Mouse (Mus musculus) thymus, adult 2 months (tissue): ENCODE data around the gene C1qtnf6.

ENCODE experiments used
- CTCF ChIP-seq: fragments of 200-500 bp; IDR thresholded peaks from 2 replicates; pipeline ENCODE4 v1.5.1; 2012; ENCODE audit warnings: mild to moderate bottlenecking, control low read depth, low read length, moderate library complexity, borderline replicate concordance; ENCODE audit not compliant: control insufficient read depth, poor library complexity, insufficient read depth; ENCODE audit errors: extremely low read depth
- POLR2A ChIP-seq: fragments of 200-500 bp; IDR thresholded peaks from 2 replicates; pipeline ENCODE4 v1.6.1; 2012; ENCODE audit warnings: mild to moderate bottlenecking, low read length, control low read depth, moderate library complexity; ENCODE audit not compliant: control insufficient read depth, poor library complexity, insufficient read depth; ENCODE audit errors: extremely low read depth

DNA sequence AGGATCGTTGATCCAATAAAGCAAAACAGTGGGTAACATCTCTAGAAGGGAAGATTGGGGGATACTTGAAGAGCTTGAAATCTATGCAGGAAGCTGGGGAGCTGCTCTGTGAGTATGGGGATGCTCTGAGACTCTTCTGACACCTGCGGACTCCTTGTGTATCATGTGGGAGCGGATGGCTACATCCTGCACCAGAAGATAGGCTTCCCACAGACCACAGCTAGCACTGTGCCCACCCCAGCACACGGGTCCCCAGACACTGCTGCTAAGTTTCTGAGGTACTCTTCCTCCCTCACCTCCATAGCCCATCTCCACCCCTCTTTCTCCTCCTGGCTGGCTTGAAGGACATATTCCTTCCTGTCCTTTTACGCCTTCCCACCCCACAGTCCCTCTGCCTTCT lies 39.0 kb upstream of the C1qtnf6 start:
- no peak for TF ChIP-seq CTCF
- TF ChIP-seq POLR2A: no peak
